Mouse (Mus musculus) gastrocnemius, adult 8-10 months (tissue): ENCODE measurements around the gene Alox12. TPM values are rescaled to one million over a fixed set of nuclear protein-coding genes. Genes with fewer than 3 reads are reported as not detected.

ENCODE experiments used
- DNase-seq, 2 experiments: peaks; one replicate each; pipeline ENCODE4 v3.0.0; 2022; ENCODE audit warnings: low spot score in 2 of 2
- total RNA-seq, 4 experiments: library from RNA; stranded (reverse); gene quantifications; 2 replicates each; pipeline ENCODE4 v1.2.4; 2022

Gene Alox12
- total RNA-seq, 4 experiments from 2014 or later: 0.63 to 2.2 (median 1.3) TPM

DNA sequence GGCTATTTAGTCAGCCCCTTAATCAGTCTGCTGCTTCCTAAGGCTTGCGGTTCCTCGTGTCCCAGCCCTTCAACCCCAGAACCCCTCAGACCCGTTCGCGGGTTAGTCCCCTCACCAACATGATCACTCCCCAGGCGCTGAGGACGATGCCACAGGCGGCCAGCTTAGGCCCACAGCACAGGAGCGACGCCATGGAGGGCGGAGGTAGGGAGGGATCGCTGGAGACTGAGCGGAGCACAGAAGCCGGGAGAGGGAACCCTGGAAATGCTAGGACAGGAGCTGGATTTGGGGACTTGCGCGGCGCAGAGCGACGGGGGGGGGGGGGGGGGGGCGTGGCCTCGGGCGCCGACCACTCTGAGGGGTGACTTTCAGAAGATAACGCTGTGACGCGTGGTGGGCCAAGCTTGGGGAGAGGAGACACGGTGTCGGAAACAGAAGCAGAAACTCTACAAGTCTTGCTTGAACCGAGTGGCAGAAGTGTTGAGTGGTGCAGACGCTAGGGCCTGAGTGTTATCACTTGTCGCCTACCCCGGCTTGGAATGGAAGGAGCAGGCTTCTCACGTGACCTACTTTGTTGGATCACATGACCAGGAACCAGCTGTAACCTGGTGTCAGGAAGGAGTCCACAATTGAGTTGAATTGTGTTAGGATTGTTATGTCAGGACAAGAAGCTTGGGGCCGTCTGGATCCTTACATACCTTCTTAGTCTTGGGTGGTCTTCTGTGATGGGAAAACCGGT lies 15.4 kb downstream of the Alox12 start, which contains the start of the genes Gm21988 and Rnasek:
Gene Gm21988 (minus strand): TSS at position 290 of the 739 bp plus-strand sequence.
Gene Rnasek (minus strand): TSS at position 302 of the 739 bp plus-strand sequence.
- DNase-seq: peak; percentile 66 to 68

DNA sequence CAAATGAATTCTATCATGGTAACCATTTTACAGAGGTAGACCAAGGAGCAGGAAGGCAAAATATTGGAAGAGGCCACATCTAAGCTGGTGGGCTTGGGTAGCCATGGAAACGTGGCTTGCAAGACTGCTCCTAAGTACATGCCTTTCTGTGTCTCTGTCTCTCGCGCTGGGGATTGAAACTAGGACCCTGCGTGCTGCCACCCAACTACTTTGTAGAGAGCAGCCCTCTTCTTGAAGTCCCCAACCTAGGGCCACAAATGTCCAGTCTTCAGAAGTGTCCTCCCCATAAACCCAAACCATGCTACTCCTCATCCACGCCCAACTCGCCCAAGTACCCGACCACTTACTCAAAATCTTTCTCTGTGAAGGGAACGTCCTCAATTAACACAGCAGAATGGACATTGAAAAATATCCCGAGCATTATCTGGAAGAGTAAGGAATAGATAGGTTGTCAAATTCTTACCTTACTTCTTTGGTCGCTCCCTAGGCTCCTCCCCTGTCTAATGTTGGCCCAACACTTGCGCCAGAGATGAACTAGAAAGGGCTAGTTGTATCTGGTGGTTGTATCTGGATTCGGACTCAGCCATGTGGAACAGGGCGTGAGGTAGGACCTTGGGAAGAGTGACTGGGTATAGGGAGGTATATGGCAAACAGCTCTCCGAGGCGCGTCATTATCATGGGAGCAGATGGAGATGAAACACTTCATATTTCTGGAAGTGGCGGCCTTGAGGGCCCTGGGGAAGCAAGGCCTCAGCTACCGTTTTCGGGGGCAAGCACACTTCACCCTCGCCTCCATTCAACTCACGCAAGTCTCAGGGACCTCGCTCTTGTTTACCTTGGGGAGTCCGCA lies 16.3 kb downstream of the Alox12 start:
- DNase-seq: no peak

DNA sequence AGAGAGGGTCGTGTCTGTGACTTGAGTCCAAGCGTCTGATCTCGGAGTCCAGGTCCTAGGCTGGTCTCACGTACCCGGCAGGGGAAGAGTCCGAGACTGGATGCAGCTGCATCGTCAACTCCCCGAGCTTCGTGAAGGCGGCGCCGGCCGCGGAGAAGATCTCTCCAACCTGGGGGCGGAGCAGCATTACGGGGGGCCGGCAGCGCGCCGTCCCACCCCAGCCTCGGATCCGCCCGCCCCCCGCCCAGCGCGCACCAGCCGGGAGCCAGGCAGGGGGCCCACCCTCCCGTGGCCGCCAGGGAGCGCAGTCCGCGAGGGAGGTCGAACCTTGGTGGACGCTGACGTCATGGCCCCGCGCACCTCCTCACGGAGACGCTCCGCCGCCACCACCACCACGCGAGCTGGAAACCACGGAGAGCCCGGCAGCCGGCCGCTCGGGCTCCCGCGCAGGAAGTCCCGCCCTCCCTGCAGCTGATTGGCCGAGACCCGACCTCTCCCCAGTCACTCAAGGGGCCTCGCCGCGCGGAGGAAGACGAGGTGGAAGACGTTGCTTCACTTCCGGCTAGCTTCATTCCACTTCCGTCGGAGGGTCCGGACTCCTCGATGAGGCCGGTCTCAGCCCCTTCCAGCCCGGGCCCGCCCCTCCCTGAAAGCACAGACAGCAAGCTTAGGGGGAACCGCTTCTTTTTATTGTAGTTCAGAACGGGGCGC lies 17.5 kb downstream of the Alox12 start, which contains the start of gene 0610010K14Rik:
Gene 0610010K14Rik (minus strand): TSS at position 458 of the 711 bp plus-strand sequence.
- peak; percentile 95 for DNase-seq

DNA sequence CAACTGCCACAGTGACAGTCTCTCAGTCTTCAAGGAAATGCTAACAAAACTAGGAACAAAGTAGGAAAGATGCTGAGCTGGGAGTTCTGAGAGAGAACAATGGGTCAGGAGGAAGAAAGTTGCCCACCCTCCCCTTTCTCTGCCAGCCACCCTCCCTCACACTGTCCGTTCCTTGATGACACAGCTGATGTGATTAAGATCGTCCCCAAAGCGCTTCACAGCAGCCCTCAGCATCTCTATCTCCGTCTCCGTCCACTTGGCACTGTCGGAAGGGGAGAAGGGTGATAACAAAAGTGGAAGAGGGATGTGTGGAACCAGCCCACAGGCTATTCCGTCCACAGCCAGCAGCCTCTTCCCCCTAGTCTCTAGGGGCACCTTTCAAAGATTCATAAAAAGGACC lies 18.4 kb downstream of the Alox12 start:
- no peak for DNase-seq

DNA sequence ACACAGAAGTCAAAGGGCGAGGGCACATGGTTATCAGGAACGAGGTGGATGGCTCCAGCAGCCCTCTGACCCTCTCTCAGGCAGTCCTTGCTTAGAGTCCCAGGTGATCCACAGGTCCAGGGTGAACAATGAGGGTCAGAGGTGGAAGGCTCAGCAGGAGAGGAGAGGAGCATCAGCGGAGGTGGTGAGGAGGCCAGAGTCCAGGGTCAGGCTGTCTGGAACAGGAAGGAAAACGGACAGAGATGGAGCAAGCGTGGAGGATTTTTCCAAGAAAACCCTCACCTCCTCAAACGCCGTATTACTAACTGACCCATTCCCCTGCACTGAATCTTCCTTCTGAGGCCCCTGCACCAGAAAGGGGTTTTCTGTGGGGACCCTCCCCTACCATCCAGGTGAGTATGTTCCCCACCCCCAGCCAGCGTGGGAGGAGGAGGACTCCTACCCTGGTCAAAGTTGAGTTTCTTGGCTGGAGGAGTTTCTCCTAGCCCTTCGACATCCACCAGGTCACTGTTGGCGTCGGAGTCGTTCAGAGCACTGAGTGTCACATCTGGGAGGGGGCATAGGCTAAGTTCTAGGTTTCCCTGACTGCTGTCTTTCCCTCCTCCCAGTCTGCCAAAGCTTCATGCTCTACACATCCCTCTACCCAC lies 19.8 kb downstream of the Alox12 start:
- DNase-seq: no peak

DNA sequence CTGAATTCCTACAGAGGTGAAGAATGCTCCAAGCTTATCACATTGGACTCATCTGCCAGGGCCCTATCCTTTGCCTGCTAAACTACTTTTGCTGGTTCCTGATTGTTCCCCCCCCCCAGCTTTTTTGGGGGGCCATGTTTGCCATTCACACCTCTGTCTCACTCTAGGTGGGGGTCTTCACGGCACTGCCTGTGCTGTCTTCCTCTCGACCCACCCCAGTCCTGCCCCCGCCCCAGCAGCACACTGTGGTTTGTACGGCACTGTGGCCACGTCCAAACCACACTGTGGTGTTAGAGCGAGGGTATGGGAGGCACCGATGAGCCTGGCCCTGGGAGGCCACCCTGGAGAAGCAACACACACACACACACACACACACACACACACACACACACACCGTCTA lies 20.7 kb downstream of the Alox12 start:
- DNase-seq: no peak

DNA sequence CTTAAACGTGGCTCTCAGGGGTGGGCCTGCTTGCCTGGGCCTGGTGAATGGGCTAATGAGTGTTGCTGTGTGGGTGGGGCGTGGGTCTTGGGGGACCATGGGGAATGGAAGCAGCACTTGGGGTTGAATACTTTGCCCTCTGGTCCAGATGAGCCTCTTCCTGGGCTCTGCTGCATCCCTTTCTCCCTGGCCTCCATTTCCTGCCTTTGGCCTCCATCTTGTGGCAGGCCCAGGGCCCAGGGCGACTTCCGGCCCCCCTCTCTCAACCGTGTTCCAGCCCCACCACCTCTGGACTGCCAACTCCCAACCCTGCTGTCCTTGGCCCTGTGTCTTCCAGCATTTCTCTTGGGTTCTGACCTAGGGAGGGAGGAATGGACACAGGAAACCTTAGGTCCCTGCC lies 21.1 kb downstream of the Alox12 start:
- peak in 1 of 2 experiments; percentile 49 for DNase-seq

DNA sequence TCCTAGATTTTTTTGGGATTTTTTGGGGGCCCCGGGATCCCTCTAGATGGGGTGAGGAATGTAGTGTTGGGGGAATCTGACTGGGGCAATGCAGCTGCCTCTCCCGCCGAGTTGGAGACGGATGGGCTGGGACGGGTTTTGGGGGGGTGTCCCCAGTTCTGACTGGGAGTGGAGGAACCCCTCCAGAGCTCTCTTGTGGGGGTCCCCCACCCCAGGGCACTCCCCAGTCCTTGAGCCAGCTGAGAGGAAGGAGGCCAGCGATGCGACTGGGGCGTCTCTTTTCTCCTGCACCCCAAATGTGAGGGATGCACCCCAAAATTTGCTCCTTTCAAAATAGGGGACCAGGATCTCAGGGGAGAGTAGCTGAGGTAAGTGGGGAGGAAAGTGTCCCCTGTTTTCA lies 22.1 kb downstream of the Alox12 start:
- DNase-seq: no peak

DNA sequence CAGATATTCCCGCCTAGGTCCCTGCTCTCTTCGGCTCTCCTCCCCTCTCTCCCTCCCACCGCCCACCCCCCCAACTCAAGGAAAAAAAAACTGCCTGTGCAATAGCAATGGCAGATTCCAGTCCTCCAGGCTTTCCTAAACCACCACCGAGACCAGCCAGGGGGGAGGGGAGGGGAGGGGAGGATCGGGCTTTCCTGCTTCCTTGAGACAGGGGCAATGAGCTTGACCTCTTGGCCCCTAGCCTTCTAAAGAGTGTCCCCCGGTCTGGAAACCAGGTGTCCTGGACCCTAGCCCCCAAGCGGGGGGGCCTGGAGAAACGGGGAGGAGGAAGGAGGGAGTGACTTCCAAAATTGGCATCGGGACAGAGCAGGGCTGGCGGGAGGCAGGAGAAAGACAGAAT lies 22.6 kb downstream of the Alox12 start:
- DNase-seq: no peak

DNA sequence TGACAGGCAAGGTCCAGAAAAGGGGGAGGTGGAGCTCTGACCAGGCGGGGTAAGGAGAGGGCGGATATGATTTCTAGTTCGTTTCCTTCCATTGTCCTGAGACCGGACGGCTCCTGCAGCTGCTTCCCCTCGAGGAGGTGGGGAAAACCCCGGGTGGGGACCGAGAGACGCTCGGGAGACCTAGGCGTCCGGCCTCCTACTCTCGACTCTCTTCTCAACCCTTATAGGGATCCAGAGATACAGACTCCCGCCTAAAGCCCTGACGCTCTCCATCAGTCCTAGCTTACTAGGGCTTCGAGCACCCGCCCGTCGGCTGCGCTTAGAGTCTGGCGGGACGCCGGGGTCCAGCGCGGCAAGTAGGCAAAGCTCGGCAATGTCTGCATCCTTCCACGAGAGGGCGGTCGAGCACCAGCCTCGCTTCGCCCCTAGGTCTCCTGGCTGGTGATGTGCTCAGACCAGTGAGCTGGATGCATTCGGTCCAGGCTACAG lies 24.9 kb downstream of the Alox12 start:
- DNase-seq: peak; percentile 59 to 71

DNA sequence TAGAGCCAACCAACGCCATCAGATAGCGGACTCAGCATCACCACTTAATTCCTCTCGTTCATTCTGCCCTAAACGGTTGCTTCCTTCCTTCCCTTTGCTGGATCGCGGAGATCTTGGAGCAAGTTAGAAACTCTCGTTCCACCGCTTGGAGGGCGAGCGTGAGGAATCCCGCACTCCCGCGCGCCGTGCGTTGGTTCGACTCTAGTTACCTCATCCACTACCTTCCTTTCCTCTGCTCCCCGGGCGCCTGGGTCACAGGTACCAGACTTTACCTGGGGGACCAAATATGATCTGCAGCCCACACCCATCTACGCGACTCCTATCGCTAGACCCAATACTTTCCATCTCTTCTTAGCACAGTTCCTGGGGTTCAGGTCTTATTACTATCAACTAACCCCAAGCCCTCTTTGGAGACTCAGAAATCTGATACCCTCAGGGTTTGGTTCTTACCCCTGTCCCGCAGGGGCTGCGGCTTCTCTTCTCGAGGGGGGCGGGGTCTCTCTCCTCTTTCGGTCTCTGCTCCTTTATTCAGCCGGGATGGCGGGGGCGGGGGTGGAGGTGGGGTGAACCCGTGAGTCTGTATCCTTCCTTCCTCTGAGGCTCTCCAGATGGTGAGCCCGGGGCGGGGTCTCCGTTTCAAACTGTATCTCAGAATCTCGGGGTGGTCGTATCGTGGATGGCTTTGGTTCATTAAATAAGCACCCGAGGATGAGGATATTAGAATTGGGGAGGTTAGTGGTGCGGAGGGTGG lies 25.7 kb downstream of the Alox12 start, which contains the start of gene Bcl6b:
Gene Bcl6b (minus strand): TSS at position 539 of the 751 bp plus-strand sequence.
- DNase-seq: no peak

DNA sequence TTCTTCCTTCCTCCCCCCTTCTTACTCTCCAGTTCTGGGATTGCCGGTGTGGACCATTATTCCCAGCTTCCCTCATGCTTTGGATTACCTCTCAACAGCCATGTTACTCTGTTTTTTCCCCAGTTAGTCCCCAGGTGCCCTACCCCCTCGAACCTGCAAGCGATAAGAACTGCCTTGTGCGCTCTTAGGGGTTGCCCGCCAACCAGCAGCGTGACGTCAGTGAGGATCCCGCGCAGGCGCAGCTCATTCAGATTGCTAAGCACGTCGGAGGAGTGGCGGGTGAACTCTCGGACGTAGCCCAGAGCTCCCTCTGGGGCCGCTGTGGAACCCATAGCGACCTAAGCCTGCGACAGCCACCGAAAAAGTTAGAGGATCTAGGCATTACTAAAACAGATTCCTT lies 26.3 kb downstream of the Alox12 start:
- DNase-seq: peak; percentile 62 to 66

DNA sequence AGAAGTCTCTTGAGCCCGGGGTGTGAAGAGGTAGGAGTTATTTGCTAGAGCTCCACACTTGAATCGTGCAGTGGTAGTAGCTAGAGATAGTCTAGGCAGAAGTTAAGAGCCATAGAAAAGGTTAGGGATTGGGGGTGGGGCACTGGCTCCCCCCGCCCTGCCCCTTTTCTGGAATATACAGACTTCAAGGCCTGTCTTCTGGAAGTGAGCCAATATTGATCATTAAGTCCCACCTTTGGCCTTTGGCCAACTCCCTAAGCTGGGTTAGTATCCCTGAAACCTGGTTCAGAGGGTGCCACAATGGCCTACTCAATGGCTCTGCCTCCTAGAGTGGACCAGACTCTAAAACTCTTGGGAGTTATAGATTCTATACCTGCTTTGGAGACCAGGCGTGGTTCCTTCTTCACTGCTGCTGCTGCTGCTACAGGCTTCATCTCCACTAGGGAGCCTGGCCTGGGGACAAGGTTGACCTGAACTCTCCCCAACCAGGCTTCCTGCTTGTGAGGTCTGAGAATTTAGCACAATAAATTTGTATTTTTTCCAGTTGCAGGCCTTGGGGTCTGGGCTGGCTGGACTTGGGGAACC lies 27.4 kb downstream of the Alox12 start:
- no peak for DNase-seq

DNA sequence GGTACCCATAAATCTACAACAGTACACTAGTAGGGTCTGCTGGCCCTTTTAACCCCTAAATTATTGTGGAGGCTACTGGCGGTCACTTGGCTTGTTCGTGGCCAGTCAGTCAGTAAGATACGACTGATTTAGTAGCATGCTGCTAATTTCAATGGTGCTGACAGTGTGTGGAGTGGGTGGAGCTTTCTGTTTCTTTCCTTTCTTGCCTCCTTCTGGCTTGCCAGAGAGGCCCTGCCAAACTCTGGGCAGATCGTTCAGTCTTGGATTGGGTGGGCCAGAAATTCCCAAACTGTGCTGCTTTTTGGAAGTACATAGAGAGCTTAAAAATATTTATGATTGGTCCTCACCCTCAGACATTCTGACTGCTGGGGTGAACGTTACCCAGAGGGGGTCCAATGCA lies 28.0 kb downstream of the Alox12 start:
- no peak for DNase-seq

DNA sequence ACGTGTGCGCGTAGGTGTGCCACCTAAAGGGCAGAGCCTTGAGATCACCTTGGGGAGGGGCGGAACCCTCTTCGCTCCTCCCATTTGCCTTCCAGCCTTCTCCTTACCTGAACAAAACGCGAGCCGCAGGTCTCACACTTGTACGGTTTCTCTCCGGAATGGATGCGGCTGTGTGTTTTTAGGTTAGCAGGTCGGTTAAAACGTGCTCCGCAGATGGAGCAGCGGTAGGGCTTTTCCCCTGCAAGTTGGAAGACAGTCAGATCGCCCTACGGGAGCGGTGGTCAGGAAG lies 28.6 kb downstream of the Alox12 start:
- DNase-seq: no peak

DNA sequence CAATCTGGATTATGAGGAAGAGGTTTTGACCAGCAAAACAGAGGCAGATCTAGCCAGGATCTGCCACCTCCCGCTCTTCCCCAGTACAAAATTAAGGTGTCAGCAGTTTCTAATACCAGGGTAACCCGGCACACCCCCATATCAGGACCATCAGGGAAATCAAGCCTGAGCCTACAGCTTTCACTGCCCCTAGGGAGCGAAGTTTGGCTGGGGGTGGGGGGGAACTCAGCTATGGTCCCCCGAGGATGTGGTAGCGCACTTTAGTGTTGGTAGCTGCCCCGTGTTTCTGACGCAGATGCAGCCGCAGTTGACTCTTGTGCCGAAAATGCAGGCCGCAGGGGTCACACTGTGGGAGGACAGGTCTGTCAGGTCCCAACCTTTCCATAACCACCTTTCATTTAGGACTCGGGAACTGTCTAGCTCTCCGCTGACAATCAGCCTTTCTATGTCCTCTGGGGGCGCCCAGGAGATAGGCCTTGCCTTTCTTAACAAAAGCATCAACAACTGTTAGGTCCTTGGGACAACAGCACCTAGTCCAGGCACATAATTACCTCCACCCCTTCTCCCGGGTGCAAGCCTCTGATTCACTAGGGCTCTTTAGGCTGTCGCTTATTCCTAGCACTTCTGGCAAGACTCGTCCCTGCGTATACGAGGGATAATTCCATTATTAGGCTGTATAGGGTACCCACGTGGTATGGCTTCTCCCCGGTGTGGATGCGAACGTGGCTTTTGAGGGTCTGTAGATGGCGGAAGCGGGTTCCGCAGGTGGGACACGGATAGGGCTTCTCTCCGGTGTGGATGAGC lies 29.2 kb downstream of the Alox12 start:
- DNase-seq: no peak

DNA sequence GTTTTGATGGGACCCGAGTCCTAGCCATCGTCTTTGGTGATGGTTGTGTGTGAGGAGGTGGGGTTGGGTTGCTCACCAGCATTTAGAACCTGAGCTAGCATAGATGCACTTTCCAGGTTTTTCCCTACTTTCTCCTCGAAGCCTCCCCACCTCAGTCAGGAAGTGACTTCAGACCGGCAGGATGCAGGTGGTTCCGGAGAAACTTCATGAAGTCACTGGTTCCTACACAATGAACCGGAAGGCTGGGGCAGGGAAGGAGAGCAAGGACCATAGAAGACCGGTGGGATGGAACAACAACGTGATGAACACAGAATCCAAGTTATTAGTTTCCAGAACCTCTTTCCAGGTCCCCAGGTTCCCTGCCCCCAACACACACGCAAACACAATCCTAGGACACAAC lies 31.4 kb downstream of the Alox12 start:
- DNase-seq: no peak

DNA sequence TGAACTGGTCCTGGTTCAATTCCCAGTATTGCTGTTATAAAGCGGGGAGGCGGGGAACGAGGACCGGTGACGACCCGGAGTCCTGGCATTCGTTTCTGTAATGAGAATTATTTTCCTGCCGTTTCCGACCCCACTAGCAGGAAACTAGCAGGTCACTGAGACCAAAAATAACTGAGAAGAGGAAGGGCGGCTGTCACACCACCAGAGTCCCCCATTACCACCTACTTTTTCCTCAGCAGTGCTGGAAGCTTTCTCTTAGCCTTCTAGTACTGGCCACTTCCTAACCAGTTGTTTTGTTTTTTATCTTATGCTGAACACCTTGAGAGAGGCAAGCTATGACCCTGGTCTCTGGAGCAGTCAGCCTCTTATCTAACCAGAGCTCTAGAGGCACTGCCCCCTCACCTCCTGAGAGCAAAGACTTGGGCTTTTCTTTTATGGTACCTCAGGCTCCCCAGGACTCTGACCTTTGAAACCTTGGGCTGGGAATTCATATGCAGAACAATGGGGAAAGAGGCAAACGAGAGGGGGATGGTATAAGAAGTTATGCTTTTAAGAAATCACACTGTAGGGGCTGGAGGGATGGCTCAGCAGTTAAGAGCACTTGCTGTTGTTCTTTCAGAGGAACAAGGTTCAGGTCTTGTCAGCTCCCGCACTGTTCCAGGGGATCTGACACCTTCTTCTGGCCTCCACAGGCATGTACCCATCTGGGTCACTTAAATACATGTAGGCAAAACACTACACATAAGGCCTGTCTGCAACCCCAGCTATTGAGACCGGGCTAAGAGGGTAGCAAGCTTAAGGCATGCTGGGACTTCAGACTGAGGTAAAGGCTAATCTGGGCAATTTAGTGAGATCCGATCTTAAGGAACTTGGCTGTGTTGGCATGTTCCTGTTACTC lies 33.3 kb downstream of the Alox12 start:
- DNase-seq: no peak
